Mouse (Mus musculus) CD4-positive, CD25-positive, alpha-beta regulatory T cell, adult 2 months (primary cell): ENCODE data around the gene Vars2.

Experiments used
- DNase-seq: peaks from one replicate; pipeline ENCODE4 v3.0.0-alpha.2; 2012; ENCODE audit warnings: low read depth, low spot score

The Vars2 gene

GRCm38 (mm10) chr17:35635202-35635601 is 32.2 kb downstream of the Vars2 start:
- peak; percentile 41 for DNase-seq

- DNase-seq = peak; percentile 18
These were observed 33.4 kb downstream of the Vars2 start for GRCm38 (mm10) chr17:35633992-35634391.

- DNase-seq = no peak
These were observed 40.9 kb downstream of the Vars2 start, which contains the start of gene Gm9573 for GRCm38 (mm10) chr17:35626537-35626936. Gene Gm9573 (minus strand): TSS chr17:35626637.

- peak; percentile 29 for DNase-seq
These were observed 50.3 kb downstream of the Vars2 start for GRCm38 (mm10) chr17:35617127-35617526.
